Mouse (Mus musculus) adrenal gland, postnatal 10 days (tissue): ENCODE measurements around the gene Clstn3. TPM values are rescaled to one million over a fixed set of nuclear protein-coding genes. Genes with fewer than 3 reads are reported as not detected.
"Not testable (repeated sequence)": the region's sequence is repeated elsewhere in the genome, so short reads cannot be mapped to it uniquely, and the experiment has no call there.

Source experiments
- DNase-seq: peaks from one replicate; pipeline ENCODE4 v3.0.0; 2021; ENCODE audit warnings: mixed read lengths
- total RNA-seq, 2 experiments: library from RNA; stranded (reverse); gene quantifications; 2 replicates each; pipeline ENCODE4 v1.2.3; 2021

Gene Clstn3
- total RNA-seq, 2 experiments from 2014 or later, result 78.7 to 79.4 TPM

- no peak for DNase-seq
Measured at GRCm38 (mm10) chr6:124479573-124479930, 15.0 kb upstream of the Clstn3 start.

- DNase-seq, result no peak
Measured at GRCm38 (mm10) chr6:124478874-124479572, 14.4 kb upstream of the Clstn3 start.

- DNase-seq, result peak; percentile 42
Measured at GRCm38 (mm10) chr6:124477922-124478651, 13.5 kb upstream of the Clstn3 start.

DNA sequence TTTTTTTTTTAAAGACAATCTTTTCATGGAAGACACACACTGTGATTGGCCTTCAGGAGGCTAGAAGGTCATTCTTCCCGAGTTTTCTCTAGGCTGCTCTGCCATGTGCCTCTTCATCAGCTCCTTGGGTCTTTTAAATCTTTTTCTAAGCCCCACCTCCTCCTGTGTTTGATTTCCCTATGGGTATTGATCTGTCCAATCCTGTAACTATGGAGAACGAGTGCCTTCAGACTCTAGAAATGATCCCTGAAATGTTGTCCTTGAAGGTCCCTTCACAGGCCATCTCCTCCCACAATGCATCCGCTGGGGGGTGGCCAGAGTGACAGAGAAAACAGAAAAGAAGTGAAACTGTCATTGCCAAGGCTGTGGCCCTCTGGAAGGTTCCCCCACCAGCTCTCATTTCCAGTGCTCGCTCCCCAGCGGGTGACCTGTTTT is 12.6 kb upstream of the Clstn3 start:
- DNase-seq, result peak; percentile 18

DNA sequence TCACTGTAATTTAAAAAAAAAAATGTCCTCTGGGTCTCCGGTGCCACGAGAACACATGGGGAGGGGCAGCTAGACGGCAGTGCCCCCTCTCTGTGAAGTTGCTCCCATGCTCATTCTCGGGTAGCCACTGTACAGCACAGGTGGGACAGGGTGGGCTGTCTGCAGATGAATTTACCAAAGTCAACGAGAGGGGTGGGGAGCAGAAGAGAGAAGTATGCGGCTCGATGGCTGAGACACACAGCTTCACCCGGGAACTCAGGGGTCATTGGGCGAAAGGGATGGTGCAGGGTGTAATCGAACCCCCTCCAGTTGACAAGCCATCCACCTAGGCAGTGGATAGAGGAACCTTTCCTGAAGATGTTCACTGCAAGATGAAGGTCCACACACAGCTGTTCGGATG is 12.2 kb upstream of the Clstn3 start:
- DNase-seq, result no peak

DNA sequence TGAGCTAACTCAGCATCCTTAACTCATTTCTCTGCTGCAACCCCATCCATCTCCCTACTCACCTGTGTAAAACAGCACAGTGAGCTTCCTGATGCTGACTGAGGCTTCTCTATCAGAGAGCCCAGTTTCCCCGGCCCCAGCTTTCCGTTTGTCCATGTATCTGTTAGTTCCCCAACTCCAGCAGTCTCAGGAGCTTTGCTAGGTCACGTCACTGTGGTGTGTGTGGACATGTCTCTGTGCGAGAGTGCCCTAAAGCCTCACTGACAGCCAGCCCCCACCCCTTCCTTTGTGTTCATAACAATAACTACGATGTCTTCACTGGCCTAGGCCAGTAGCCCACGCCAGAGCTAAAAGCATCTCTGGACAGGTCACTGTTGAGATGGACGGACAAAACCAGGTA is 11.6 kb upstream of the Clstn3 start:
- no peak for DNase-seq

GRCm38 (mm10) chr6:124475335-124476075 is 10.9 kb upstream of the Clstn3 start:
- DNase-seq, result not testable (repeated sequence)

- no peak for DNase-seq
Measured at GRCm38 (mm10) chr6:124474621-124475020, 10.0 kb upstream of the Clstn3 start.

DNA sequence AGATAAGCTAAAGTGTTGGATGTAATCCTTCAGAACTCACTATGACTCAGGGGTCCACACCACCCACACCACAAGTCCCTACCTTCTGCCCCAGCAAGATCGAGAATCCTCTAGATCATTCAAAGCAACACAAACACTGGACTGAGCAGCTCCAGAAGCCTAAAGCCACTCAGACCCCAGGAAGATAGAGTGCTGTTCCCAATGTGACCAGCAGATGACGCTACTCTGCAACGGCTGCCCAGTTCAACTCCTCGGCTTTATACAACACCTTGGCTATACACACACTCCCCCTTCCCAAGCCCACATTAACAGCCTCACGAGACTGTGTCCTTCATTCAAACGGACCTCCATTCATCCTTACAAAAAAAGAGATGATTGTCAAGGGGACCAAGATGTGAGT is 8.2 kb upstream of the Clstn3 start:
- DNase-seq, result peak; percentile 81

DNA sequence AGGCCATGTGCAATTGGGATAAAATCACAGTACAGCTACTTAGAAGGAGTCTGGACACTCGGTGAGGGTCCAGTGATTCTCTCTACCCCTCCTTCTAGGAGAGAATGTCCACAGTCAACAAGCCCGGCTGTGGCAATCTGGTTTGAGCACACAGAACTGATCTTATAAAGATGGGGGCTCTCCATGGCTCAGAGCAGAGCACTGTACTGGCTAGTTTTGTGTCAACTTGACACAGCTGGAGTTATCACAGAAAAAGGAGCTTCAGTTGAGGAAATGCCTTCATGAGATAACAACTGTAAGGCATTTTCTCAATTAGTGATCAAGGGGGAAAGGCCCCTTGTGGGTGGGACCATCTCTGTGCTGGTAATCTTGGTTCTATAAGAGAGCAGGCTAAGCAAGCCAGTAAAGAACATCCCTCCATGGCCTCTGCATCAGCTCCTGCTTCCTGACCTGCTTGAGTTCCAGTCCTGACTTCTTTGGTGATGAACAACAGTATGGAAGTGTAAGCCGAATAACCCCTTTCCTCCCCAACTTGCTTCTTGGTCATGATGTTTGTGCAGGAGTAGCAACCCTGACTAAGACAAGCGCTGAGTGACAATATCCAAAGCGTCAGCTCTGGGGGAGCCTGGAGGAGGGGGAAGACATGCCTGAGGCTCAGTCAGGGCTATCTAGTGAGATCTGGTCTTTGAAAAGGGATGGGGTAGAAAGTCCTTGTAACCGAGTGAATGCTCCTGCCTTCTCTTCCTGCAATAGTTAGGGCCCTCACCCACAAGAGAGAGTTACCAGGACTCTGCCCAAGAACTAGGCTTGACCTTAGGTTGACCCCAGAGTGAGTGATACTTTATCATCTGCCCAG is 7.4 kb upstream of the Clstn3 start:
- not testable (repeated sequence) for DNase-seq

DNA sequence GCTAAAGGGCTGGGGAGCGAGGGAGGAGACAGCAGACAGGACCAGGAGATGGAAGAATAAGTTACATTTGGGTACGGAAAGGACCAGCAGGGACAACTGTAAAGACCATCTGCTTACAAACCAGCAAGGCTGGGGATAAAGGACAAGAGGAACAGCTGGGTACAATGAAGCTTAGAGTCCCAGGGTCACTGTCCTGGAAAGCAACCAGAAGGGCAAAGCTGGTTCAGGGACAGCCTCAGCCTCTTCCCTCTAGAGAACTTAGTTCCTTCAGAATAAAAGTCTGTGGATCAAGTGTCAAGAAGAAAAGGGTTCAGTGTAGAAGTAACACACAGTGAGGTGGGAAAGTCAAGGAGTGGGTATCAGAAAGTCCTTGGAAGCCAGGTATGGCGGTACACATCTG is 6.5 kb upstream of the Clstn3 start:
- DNase-seq, result no peak

- DNase-seq, result no peak
Measured at GRCm38 (mm10) chr6:124465729-124466128, 1.1 kb upstream of the Clstn3 start.

DNA sequence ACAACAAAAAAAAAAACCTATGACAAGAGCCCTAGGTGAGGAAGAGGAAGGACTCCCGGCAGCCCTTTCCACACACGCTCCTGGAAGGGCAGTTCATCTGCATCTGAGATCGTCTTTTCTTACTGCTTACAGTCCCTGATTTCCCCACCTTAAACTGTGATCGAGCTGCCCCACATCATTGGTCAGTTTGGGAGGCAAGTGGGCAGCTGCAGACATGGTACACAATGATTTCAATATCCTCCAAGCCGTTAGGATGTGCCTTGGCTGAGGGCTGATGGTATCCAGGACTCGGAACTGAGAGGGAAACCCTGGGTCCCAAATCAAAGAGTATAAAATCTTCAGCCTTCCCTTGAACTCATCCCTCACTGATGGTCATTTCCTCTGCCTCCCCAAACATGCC is 705 bp upstream of the Clstn3 start:
- no peak for DNase-seq

GRCm38 (mm10) chr6:124463881-124464291 is 708 bp downstream of the Clstn3 start:
- no peak for DNase-seq

DNA sequence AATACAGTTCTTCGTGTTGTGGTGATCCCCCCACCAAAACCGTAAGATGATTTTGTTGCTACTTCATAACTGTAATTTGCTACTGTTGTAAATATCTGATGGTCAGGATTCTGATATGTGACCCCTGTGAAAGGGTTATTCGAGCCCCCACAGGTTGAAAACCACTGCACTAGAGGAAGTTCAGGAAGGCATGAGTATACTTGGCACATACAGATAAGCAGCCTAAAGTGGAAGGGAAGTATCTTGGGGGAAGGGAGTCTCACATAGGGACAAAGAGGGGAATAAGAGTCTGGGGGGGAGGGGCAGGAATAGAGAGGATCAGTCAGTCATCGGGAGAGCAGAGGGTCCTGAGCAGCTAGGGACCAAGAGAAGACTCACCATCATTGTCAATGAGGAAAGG is 5.2 kb downstream of the Clstn3 start:
- DNase-seq, result no peak

DNA sequence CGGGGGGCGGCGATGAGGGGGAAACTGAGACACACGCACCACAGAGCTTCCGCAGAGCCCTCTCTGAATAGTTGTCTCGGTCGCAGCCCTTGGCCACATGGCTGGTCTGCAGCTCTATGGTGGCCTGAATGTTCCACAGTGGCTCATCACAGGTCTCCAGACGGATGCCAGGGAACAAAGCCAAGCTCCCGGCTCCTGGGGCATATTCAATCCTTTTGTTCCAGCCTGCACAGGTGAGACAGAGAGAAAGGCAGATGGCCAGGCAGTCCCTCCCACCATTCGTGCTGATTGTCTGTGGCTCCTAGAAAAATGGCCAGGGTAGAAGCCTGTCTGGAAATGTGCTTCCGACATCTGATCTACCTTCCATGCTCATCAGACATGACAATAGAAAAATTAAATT is 6.1 kb downstream of the Clstn3 start:
- DNase-seq, result no peak

DNA sequence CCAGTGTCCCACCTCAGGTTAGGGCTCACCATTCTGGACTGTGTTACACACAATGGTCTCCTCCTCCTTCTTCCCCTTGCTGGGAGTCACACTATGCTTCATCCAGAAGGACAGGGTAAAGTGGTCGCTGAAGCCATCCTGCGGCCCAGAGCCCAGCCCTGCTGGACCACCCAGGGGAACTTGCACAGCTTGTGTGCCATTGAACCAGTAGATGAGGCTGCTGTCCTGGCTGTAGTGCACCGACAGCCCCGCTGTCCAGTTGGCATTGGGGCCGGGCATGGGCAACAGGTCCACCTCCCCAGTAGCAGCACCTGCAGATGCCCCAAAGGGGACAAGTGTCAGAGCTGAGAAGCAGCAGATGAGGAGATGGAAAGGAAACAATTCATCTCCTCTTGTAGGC is 6.8 kb downstream of the Clstn3 start:
- DNase-seq, result no peak

GRCm38 (mm10) chr6:124456243-124456642 is 8.4 kb downstream of the Clstn3 start:
- no peak for DNase-seq

DNA sequence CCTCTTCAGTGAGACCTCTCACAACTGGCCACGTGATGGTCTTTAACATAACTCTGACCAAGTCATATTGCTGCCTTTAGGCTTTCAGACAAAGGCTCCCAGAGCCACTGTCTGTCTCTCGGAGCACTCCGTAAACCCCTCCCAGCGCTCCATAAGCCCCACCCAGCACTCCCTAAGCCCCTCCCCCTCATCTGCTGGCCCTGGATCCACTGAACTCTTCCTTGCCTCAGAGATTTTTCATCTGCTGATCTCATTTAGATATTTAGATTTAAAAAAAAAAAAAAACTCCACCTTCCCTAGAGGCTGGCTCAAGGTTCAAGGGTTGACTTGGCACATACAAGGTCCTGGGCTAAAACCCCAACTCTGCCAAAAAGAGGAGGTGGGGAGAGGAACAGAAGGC is 10.8 kb downstream of the Clstn3 start:
- DNase-seq, result peak; percentile 50

DNA sequence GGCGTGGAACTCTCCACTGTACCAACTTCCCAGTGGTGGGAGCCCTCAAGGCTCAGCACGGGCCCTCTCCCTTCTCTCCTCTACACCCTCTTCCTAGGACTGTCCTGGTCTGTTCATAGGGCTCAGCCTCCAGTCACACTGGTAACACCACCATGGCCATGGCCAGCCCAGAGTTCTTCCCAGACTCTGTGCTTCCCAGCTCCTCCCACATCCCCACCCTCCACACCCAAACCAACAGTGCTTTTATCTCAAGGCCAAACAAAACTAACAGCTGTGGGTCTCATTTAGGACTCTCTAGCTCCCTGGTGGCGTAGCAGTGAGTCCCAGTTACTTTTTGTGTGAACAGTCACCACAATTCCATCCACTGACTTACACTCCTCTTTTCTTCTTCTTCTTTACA is 12.6 kb downstream of the Clstn3 start:
- no peak for DNase-seq

- no peak for DNase-seq
Measured at GRCm38 (mm10) chr6:124449668-124450383, 14.8 kb downstream of the Clstn3 start.
